Mouse (Mus musculus): ENCODE data around the gene Ogfod2. TPM values are rescaled to one million over a fixed set of nuclear protein-coding genes. Genes with fewer than 3 reads are reported as not detected.

The Ogfod2 gene
- total and polyA plus RNA-seq, 2 experiments from 2014 or later, result 19.3 to 37.6 TPM

DNA sequence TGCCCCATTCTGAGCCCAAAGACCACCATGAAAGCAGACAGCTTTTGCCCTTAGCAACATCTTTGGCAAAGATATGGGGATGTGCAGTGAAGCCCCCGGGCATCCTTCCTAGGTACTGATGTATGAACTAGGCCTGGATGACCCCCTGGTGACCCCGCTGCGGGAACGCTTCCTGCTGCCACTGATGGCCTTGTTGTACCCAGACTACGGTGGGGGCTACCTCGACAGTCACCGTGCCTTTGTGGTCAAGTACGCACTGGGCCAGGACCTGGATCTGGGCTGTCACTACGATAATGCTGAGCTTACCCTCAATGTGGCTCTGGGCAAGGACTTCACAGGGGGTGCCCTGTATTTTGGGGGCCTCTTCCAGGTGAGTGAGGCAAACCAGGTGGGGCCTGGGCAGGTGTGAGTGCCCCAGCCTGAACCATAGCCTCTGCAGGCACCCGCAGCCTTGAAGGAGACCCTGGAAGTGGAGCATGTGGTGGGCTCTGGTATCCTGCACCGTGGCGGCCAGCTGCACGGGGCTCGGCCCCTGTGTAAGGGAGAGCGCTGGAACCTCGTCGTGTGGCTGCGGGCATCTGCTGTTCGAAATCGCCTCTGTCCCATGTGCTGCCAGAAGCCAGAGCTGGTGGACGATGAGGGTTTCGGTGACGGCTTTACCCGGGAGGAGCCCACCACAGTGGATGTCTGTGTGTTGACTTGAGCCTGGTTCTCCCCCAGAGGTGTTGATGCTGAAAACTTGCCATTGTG lies 2.4 kb downstream of the Ogfod2 start:
- Histone ChIP-seq H3K4me1 (ENCODE audit: control insufficient read depth, insufficient read depth) (peaks cover 25% of the 10 kb centered on the region), H3K27ac (ENCODE audit: low read depth) (no peak overlapping the region), H3K36me3 (replicated peaks; ENCODE audit: control insufficient read depth, insufficient read depth, low read length) (peaks cover 33% of the 10 kb centered on the region), H3K27me3 (ENCODE audit: control insufficient read depth, insufficient read depth, low read length) (no peaks in the 10 kb centered on the region), H3K9me3 (replicated peaks; ENCODE audit: control insufficient read depth, low read length) (no peaks in the 10 kb centered on the region), H3K9ac (replicated peaks; ENCODE audit: low read depth, low read length) (no peak overlapping the region), H3K4me2 (ENCODE audit: low read depth, low read length) (no peak overlapping the region), H3K4me3 (ENCODE audit: low read depth, low read length) (no peak overlapping the region)
- ATAC-seq (ENCODE audit: insufficient read depth, low read depth) (no peak), DNase-seq (ENCODE audit: low spot score) (no peak)
- WGBS, result 92% methylated on average over 24 of the region's 24 CpGs
- TF ChIP-seq EP300 (IDR thresholded peaks at IDR 0.05; ENCODE audit: low read depth), result no peak
- no peak for TF ChIP-seq CTCF (IDR thresholded peaks at IDR 0.05; ENCODE audit: low read depth)

DNA sequence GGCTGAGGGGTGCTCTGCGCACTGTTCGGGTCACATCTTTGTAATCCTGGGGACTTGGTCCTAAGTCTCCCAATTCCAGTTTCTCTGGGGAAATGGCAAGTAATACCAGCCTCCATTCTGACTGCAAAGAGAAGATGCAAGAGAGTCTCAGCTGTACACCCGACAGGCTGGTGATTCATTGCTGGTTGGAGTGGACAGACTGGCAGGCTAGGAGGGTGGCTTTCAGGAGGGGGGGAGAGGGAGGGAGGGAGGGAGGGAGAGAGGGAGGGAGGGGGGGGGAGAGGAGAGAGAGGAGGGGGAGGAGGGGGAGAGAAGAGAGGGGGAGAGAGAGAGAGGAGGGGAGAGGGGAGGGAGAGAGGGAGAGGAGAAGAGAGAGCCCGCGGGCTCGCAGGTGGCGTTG lies 3.4 kb downstream of the Ogfod2 start:
- no peak for ATAC-seq (ENCODE audit: insufficient read depth, low read depth)
- peaks cover 25% of the 10 kb centered on the region for H3K4me1 ChIP-seq (ENCODE audit: control insufficient read depth, insufficient read depth)
- H3K36me3 ChIP-seq (replicated peaks; ENCODE audit: control insufficient read depth, insufficient read depth, low read length), result peaks cover 44% of the 10 kb centered on the region
- H3K4me3 ChIP-seq (ENCODE audit: low read depth, low read length), result peak overlapping the region; percentile 79
- peak overlapping the region; percentile 85 for H3K9ac ChIP-seq (replicated peaks; ENCODE audit: low read depth, low read length)
- 18% methylated on average over 7 of the region's 7 CpGs for WGBS
- no peak for DNase-seq (ENCODE audit: low spot score)
- H3K9me3 ChIP-seq (replicated peaks; ENCODE audit: control insufficient read depth, low read length), result no peaks in the 10 kb centered on the region
- peak overlapping the region; percentile 76; the same call in 1 of the 2 replicates for H3K27ac ChIP-seq (ENCODE audit: low read depth)
- no peak for TF ChIP-seq CTCF (IDR thresholded peaks at IDR 0.05; ENCODE audit: low read depth)
- peak overlapping the region; percentile 94 for H3K4me2 ChIP-seq (ENCODE audit: low read depth, low read length)
- no peaks in the 10 kb centered on the region for H3K27me3 ChIP-seq (ENCODE audit: control insufficient read depth, insufficient read depth, low read length)

DNA sequence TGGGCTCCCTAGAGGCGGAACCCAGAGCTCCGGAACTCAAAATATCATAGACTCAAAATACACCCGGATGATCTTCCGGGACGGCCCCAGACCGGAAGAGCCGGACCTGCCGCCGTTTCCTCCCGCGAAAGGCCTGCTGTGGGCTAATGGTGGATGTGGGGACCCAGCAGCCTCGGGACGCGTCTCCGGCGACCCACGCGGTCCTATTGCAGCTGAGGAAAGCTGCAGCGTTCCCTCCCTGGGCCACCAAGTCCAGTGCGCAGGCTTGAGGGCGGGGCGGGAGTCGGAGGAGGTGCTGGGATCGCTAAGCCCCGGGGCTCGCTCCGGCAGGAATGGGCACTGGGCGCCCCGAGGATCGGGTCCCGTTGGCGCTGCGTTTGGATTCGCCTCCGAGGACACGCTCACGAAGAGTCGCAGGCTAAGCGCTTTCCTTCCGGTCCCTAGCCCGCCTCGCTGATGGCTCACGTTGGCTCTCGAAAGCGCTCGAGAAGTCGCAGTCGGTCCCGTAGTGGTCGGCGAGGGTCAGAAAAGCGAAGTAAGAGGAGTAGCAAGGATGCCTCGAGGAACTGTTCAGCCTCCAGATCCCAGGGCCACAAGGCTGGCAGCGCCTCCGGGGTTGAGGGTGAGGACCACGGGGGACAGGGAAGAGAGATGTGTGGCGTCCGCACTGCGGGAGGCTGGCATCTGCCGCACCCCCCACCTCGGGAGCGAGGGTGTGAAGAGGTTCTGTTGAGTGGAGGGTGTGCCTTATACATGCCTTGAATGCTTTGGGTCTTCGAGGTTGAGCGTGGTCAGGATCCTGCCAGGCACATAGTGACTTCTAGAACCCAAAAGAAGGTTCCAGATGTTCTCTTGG lies 4.1 kb downstream of the Ogfod2 start, which contains the start of gene Arl6ip4:
TSS of gene Arl6ip4 (plus strand) at position 100 of the 856 bp plus-strand sequence.
- Histone ChIP-seq H3K4me2 (ENCODE audit: low read depth, low read length) (peak within 1 kb of the TSS; percentile 94), H3K9me3 (replicated peaks; ENCODE audit: control insufficient read depth, low read length) (no peaks in the 10 kb centered on the region), H3K36me3 (replicated peaks; ENCODE audit: control insufficient read depth, insufficient read depth, low read length) (peaks cover 51% of the 10 kb centered on the region), H3K4me3 (ENCODE audit: low read depth, low read length) (peak within 1 kb of the TSS; percentile 79), H3K9ac (replicated peaks; ENCODE audit: low read depth, low read length) (peak within 1 kb of the TSS; percentile 85), H3K27me3 (ENCODE audit: control insufficient read depth, insufficient read depth, low read length) (no peaks in the 10 kb centered on the region), H3K4me1 (ENCODE audit: control insufficient read depth, insufficient read depth) (peaks cover 21% of the 10 kb centered on the region), H3K27ac (ENCODE audit: low read depth) (peak within 1 kb of the TSS; percentile 76)
- peak; percentile 33 for DNase-seq (ENCODE audit: low spot score)
- no peak for ATAC-seq (ENCODE audit: insufficient read depth, low read depth)
- TF ChIP-seq EP300 (IDR thresholded peaks at IDR 0.05; ENCODE audit: low read depth) (no peak), CTCF (IDR thresholded peaks at IDR 0.05; ENCODE audit: low read depth) (no peak)
- 1% methylated on average over 64 of the region's 64 CpGs for WGBS

DNA sequence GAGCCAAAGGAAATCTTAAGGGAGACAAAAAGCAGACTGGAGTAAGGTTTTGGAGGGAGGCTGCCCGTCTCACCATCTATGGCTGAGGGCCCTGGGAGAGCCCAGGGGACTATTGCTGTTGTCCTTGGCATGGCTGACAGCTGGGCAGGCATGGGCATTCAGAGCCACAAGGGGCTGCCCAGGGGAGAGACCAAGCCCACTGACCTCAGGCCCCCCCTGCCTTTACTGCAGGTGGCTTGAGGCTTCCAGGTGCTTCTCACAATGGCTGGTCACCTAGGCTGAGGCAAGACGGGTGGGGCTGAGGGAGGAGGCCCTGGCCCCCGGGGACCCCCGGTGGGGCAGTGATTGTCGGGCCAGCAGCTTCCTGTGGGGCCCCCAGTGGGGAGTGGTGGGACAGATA lies 7.1 kb downstream of the Ogfod2 start:
- H3K9ac ChIP-seq (replicated peaks; ENCODE audit: low read depth, low read length), result no peak overlapping the region
- no peak overlapping the region for H3K27ac ChIP-seq (ENCODE audit: low read depth)
- peaks cover 76% of the 10 kb centered on the region for H3K36me3 ChIP-seq (replicated peaks; ENCODE audit: control insufficient read depth, insufficient read depth, low read length)
- H3K27me3 ChIP-seq (ENCODE audit: control insufficient read depth, insufficient read depth, low read length), result no peaks in the 10 kb centered on the region
- peaks cover 10% of the 10 kb centered on the region for H3K4me1 ChIP-seq (ENCODE audit: control insufficient read depth, insufficient read depth)
- ATAC-seq (ENCODE audit: insufficient read depth, low read depth) (no peak), DNase-seq (ENCODE audit: low spot score) (no peak)
- no peaks in the 10 kb centered on the region for H3K9me3 ChIP-seq (replicated peaks; ENCODE audit: control insufficient read depth, low read length)
- 62% methylated on average over 5 of the region's 5 CpGs for WGBS
- no peak overlapping the region for H3K4me3 ChIP-seq (ENCODE audit: low read depth, low read length)
- TF ChIP-seq EP300 (IDR thresholded peaks at IDR 0.05; ENCODE audit: low read depth), result no peak
- no peak overlapping the region for H3K4me2 ChIP-seq (ENCODE audit: low read depth, low read length)

DNA sequence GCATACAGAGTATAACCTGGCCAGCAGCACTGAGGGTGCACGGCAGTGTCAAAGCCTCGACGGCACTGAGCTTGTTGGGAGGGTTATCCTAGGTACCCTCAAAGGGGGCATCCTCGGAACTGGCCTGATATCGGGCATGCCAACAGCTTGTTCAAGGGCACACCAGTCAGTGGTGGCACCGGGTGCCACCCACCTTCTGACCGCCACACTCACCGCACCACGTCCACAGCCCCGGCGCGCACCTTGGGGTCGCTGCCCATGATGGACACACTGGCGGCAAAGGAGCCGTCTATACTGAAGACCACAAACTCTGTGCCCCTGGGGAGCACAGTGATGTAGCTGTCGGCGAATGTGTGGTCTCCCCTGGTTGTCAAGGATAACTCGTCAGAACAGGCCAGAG lies 10.3 kb downstream of the Ogfod2 start:
- H3K27ac ChIP-seq (ENCODE audit: low read depth), result no peak overlapping the region
- TF ChIP-seq EP300 (IDR thresholded peaks at IDR 0.05; ENCODE audit: low read depth) (no peak), CTCF (IDR thresholded peaks at IDR 0.05; ENCODE audit: low read depth) (no peak)
- H3K9ac ChIP-seq (replicated peaks; ENCODE audit: low read depth, low read length), result no peak overlapping the region
- peaks cover 98% of the 10 kb centered on the region for H3K36me3 ChIP-seq (replicated peaks; ENCODE audit: control insufficient read depth, insufficient read depth, low read length)
- ATAC-seq (ENCODE audit: insufficient read depth, low read depth) (no peak), DNase-seq (ENCODE audit: low spot score) (no peak)
- no peaks in the 10 kb centered on the region for H3K9me3 ChIP-seq (replicated peaks; ENCODE audit: control insufficient read depth, low read length)
- no peaks in the 10 kb centered on the region for H3K27me3 ChIP-seq (ENCODE audit: control insufficient read depth, insufficient read depth, low read length)
- WGBS, result 86% methylated on average over 18 of the region's 18 CpGs
- peaks cover under 1% of the 10 kb centered on the region; the same call in 1 of the 2 replicates for H3K4me1 ChIP-seq (ENCODE audit: control insufficient read depth, insufficient read depth)
- no peak overlapping the region for H3K4me2 ChIP-seq (ENCODE audit: low read depth, low read length)
- no peak overlapping the region for H3K4me3 ChIP-seq (ENCODE audit: low read depth, low read length)
